Mouse (Mus musculus) liver, adult (tissue): Measurements from ENCODE around the gene Gm6460.
"Not testable (repeated sequence)": the region's sequence is repeated elsewhere in the genome, so short reads cannot be mapped to it uniquely, and the experiment has no call there.

Experiments
- GATA4 ChIP-seq: IDR thresholded peaks from 2 replicates; pipeline ENCODE4 v1.6.1; 2014; ENCODE audit warnings: mild to moderate bottlenecking, low read length; ENCODE audit not compliant: insufficient replicate concordance

Gm6460 gene

GRCm38 (mm10) chr5:11594613-11595012 lies at the start of gene Gm6460:
Gm6460 (plus strand) TSS chr5:11594913.
- not testable (repeated sequence) for TF ChIP-seq GATA4
